Mouse (Mus musculus) WW6 (cell line): ENCODE results near the gene Tmem132a.
A peak's percentile ranks its signal among the peaks of the same experiment; 100 is the strongest.

ENCODE experiments used
- DNase-seq: peaks from one replicate; pipeline ENCODE4 v3.0.0-alpha.2; 2013; ENCODE audit warnings: low read depth, low spot score

Tmem132a gene

GRCm38 (mm10) chr19:10832030-10832429 is 37.7 kb downstream of the Tmem132a start:
- DNase-seq, result no peak

DNA sequence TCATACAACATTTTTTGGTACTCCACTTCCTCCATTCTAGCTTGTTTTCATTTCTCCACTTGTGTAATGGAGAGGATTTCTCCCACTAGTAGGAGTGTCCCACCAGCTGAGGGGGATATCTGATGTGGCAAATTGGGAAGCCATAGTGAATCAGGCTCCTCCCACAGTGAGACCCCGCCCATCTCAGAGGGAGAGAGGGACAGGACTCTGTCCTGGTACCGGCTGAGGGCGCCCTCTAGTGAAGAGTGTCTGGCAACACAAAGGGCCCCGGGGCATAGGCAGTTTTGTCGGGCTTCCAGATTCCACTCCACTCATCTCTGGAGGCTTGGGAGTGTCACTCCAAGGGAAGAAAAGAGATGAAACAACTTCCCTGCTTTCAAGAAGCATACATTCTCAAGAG is 38.3 kb downstream of the Tmem132a start:
- DNase-seq, result peak; percentile 79

GRCm38 (mm10) chr19:10829436-10830175 is 40.1 kb downstream of the Tmem132a start, which contains the start of gene Cd6:
Gene Cd6, minus strand, starts transcription at chr19:10830058.
- no peak for DNase-seq

- DNase-seq, result no peak
Observed at GRCm38 (mm10) chr19:10828321-10828720, 41.4 kb downstream of the Tmem132a start.

GRCm38 (mm10) chr19:10824061-10824460 is 45.7 kb downstream of the Tmem132a start:
- DNase-seq, result no peak

- no peak for DNase-seq
Observed at GRCm38 (mm10) chr19:10822534-10822933, 47.2 kb downstream of the Tmem132a start.

- no peak for DNase-seq
Observed at GRCm38 (mm10) chr19:10821319-10821718, 48.4 kb downstream of the Tmem132a start.

DNA sequence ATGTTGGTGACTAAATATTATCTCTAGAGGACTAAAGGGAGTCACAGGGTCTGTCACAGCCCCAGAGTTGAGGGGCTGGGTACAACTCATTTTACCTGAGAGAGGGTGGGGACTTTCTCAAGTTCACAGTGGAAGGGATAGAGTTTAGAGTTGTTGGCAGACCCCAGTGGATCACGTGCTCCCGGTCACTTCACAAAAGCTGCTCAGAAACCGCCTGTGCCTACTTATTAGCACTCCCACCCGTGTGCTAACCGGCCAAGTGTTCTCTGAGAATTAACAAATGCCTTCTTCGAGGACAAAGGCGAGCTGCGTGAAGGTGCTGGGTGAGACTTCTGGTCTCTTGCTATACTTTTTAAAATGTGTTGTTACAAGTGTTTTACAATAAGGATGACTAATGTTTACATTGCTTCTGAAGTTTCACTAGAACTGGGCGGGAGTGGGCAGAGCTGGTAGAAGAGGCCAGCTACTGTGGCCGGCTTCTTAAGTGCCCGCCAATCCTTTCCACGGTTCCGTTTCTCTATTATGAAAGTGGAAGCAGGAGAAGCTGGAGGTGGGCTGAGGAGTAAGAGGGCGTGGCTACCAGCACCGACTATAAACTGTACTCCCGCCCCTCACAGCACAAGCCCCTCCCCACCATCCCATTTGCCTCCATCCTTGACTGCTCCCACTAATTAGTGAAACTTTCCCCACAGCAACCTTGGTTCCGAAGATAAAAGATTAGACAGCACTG is 51.4 kb downstream of the Tmem132a start:
- no peak for DNase-seq

DNA sequence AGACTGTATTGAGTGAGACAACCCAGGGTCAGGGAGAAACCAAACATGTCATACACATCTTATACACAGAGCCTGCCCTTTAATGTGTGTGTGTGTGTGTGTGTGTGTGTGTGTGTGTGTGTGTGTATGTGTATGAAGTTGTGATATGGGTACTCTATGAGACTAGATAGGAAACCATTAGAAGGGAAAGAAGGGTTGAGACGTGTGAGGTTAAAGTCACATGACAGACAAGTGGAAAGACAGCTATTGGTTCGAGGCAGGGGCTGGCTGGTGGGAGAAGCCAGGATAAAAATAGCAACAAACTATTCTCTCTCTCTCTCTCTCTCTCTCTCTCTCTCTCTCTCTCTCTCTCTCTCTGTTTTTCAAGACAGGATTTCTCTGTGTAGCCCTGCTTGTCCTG is 53.3 kb downstream of the Tmem132a start:
- no peak for DNase-seq

DNA sequence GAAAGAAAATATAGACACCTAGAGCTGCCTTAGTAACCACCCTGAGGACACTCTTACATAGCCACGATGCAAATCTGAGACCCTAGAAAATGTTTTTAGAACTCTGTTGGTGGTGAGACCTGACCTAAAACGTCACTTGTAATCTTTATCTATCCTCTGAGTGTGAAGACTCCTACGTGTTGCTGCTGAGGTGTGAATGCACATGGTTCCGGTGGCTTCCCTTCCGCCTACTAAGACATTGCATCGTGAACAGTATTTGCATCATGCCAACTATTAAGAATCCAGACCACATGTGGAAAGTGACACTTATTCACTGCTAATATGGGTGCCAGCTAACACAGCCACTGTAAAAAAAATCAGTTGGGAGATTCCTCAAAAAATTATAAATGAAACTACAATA is 53.9 kb downstream of the Tmem132a start:
- DNase-seq, result no peak

DNA sequence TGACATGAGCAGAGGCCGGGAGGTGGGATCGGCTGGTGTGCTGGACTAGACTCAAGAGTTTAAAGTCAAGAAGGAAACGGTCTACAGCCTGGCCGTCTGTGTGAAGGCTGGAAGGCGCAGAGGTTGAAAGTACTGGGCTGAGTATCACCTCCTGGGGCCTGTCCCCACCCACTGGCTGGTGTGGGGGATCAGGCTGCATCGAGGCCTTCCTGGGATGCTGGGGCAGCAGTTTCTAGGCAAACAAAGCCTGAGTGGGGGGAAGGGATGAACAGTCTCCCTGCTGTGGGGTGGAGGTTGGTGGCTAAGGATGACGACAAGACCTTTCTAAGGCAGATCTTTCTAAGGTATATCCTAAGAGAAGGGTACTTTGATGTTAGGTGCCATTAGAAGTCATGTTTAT is 55.8 kb downstream of the Tmem132a start:
- no peak for DNase-seq

DNA sequence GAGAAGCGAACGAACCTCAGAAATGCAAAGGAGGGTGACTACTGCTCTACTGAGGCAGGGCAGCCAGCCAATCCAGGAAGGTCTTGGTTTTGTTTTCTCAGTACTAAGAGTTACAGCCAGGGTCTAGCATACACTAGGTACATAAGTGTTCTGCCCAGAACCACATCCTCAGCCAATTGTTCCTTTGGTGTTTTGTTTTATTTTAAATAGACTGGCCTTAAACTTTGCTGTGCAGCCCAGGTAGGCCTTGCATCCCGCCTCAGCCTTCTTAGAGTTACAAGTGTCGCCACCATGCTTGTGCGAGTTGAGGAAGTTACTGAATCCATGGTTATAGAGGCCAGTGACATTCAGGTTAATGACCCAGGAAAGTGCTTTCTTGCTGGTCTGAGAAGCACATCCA is 56.7 kb downstream of the Tmem132a start:
- no peak for DNase-seq

- no peak for DNase-seq
Observed at GRCm38 (mm10) chr19:10811471-10811870, 58.3 kb downstream of the Tmem132a start.

DNA sequence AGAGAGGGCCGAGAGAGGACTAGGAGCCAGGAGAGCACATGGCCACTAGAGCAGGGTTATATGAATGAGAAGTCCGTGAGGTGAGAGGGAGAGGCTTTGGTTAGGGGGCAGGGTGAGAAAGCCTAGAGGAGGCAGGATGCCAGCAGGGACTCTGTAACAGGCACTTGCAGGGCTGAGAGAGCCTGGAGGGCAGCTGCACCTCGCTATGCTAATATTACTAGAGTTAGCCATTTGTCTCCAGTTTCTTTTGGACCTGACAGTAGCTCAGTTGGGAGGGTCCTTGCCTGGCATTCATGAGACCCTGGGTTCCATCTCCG is 59.6 kb downstream of the Tmem132a start:
- no peak for DNase-seq

DNA sequence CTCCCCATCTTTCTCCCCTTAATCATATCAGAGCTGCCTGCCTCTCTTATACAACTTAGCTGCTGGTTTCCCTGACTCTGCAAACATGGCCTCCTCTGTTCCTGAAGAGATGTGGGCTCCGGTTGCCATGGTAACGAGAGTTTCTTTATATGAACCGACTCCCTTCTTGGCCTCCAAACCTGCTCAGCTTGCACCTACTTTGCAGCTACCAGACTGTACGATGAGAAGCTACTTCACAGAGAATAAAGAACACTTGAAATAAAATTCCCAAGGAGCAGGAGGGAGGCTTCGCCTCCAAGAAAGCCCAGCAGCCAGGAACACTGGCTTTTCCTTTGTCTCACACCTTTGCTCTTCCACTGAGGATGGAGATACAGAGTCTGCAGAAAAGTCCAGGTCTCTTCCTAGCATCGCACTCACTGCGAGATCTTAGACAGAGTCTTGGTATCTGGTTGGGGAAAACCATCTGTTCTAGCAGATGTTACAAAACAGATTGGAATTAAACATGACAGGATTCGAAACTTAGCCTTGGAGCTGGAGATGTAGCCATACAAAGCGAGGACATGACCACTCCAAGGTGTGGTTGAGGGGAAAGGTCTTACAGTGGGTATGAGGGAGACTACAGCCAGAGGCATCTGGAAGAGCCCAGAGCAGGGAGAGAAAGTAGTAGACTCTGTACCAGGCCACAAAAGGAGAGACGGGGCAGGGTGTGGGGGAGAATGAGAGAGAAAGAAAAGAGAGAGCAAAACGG is 60.1 kb downstream of the Tmem132a start:
- DNase-seq, result no peak

DNA sequence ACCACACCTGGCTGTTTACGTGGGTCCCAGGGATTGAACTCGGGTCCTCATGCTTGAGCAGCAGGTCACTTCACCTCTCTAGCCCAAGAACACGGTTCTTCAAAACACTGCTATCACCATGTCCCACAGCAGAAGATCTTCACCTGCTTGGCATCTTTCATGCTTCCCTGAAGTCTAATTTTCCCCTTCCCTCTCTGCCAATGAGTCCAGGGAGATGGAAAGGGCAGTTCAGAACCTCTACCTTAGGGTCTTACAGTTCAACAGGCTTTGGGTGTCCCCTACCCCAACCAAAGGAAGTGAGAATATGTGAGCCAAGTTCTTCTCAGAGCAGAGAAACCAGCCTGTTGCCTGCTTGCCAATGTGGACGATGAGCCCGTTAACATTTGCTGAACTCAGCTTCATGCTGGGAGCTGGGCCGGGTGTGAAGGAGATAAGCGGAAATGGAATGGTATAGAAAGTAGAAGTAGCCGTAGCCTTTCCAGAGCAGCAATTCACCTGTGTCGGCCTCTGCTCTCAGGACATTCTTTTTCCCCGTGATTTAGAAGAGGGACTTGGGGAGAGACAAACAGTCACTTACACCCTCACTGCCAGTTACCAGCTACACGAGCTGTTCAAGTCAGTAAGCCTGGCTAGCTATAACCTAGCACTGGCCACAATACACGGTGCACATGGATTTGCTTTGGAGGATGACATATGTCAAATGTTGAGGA is 61.1 kb downstream of the Tmem132a start:
- DNase-seq, result no peak
